Mouse (Mus musculus) Patski (cell line): ENCODE data around the gene Rrnad1. TPM values are rescaled to one million over a fixed set of nuclear protein-coding genes. Genes with fewer than 3 reads are reported as not detected.
A peak's percentile ranks its signal among the peaks of the same experiment; 100 is the strongest.
"Not testable (repeated sequence)": the region's sequence is repeated elsewhere in the genome, so short reads cannot be mapped to it uniquely, and the experiment has no call there.

Experiments
- ATAC-seq: fragments of 100-300 bp; one replicate; pipeline ENCODE4 v1.8.0; 2021
- CTCF ChIA-PET: fragments of 350-600 bp; sonication (Branson Sonifier 250); formaldehyde crosslinking; loops from one replicate; lab custom pipeline; 2022; ENCODE audit warnings: inconsistent platforms; lab: Charles Lee
- POLR2A ChIA-PET: fragments of 350-600 bp; sonication (Branson Sonifier 250); formaldehyde crosslinking; loops from one replicate; lab custom pipeline; 2022; ENCODE audit warnings: antibody characterized with exemption, inconsistent platforms; lab: Charles Lee
- DNase-seq: peaks from one replicate; pipeline ENCODE4 v3.0.0-alpha.2; 2011; ENCODE audit warnings: low read depth, low spot score
- H3K27me3 ChIP-seq: fragments of 371-371 bp; one replicate; pipeline ENCODE4 v1.5.1; 2021
- CTCF ChIP-seq: fragments of 100-300 bp; IDR thresholded peaks from one replicate; pipeline ENCODE4 v1.5.1; 2021
- in situ Hi-C: fragments of 300-500 bp; cut with MboI; formaldehyde crosslinking; loops from 3 replicates; pipeline ENCODE4 v1.11.1; 2018; ENCODE audit warnings: low pct_unique_long_range_greater_than_20kb, mixed read lengths
- polyA plus RNA-seq: library from polyadenylated mRNA; unstranded; gene quantifications from one replicate; pipeline ENCODE4 v1.2.3, GENCODE M21; 2021

Rrnad1 gene
- polyA plus RNA-seq, 1 experiment from 2014 or later, result 24.6 TPM

DNA sequence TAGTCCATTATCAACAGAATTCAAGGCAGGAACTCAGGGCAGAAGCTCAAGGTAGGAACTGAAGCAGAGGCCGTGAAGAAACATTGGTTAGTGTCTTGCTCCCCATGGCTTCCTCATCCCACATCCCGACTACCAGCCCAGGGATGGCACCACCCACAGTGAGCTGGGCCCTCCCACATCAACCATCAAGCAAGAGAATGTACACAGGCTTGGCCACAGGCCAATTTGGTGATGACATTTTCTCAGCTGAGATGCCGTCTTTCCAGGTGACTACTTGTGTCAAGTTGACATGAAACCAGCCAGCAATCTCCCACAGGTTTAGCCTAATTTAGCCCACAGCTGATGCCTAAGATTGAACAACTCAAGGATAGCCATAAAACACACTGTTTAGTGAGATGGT lies 31.3 kb downstream of the Rrnad1 start:
- POLR2A ChIA-PET, result no interaction called here
- ATAC-seq, result no peak
- no peak for DNase-seq
- CTCF ChIA-PET, result no interaction called here
- TF ChIP-seq CTCF, result no peak
- no peaks in the 10 kb centered on the region for H3K27me3 ChIP-seq
- in situ Hi-C loops, result no loop called here

DNA sequence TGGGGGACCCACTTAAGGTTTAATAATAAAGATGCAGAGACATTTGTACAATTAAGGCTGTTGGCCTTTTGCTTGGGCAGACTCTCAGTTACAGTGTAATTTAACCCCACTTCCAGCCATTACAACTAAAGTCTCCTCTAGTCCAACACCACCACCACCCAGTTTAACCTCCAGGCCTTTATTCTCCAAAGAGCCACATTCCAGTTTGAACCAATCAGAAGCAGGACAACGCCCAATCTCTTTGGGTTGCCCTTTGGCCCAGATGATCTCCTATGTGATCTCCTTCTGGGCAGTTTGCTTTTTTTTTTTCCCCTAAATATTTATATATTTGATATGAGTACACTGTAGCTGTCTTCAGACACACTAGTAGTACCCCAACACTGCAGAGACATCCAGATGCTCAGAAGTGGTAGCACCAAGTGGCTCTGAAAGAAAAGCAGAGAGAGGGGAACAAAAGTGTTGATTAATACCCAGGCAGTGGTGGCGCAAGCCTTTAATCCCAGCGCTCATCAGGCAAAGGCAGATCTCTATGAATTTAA lies 37.1 kb downstream of the Rrnad1 start:
- POLR2A ChIA-PET, result no interaction called here
- CTCF ChIA-PET, result interaction anchor here (1.3 to 1.8 kb wide), 2 partner anchors 10 to 12 kb away, joined by 3 to 4 read pairs; no protein-coding TSS in a partner anchor

DNA sequence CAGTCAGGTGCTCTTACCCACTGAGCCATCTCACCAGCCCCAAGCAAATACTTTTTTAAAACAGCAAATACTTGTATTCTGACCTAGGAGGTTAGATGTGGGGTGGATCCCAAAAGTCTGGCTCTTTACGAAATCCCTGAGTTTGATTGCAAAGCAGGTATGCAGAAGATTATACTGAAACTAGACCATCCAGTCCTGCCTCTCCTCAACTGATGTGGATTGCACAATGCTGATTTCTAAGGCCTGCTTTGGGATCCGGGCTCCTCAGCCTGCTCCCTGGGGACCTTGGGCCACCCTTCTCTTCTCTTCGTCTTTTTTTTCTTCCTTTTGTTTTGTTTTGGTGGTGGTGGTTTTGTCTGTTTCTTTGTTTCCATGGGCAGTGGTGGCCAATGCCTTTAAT lies 39.0 kb downstream of the Rrnad1 start:
- ATAC-seq (no peak), DNase-seq (no peak)
- in situ Hi-C loops, result no loop called here
- no peaks in the 10 kb centered on the region for H3K27me3 ChIP-seq
- TF ChIP-seq CTCF, result no peak
- CTCF ChIA-PET, result no interaction called here
- POLR2A ChIA-PET, result no interaction called here

More for the DNA sequence above, 37.1 kb downstream of the Rrnad1 start:
- no peaks in the 10 kb centered on the region for H3K27me3 ChIP-seq
- ATAC-seq, result no peak
- in situ Hi-C loops, result no loop called here
- TF ChIP-seq CTCF, result no peak
- no peak for DNase-seq

GRCm38 (mm10) chr3:87887400-87887799 lies 43.1 kb downstream of the Rrnad1 start:
- not testable (repeated sequence) for ATAC-seq, H3K27me3 ChIP-seq, DNase-seq
- in situ Hi-C loops, result loop anchor here (5.0 kb wide), 1 partner anchor 40 kb away; no protein-coding TSS in a partner anchor
- peak; percentile 64 for TF ChIP-seq CTCF
- POLR2A ChIA-PET, result interaction anchor here (0.8 kb wide), 1 partner anchor 18 kb away, joined by 5 read pairs; no protein-coding TSS in a partner anchor
- CTCF ChIA-PET, result interaction anchor here (1.1 kb wide), 1 partner anchor 74 kb away, joined by 4 read pairs; no protein-coding TSS in a partner anchor

DNA sequence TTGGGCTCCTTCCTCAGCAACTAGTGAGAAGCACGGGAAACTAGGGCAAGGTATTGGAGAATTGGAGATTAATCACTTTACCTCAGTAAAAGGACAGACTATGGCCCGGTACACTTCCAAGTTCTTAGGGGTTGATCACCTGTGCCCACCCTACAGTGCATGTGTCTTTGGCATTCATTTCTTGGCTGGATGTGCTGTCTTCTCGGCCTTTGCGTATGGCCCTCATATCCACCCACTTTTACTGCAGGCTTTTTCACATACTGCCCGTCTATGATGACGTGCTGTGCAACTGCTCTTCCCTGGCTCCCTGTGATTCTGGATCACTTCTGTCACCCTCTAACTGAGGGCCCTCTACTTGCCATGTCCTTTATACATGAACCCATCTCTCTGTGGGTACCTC lies 44.1 kb downstream of the Rrnad1 start:
- ATAC-seq (no peak), DNase-seq (no peak)
- ChIA-PET CTCF (interaction anchor here (1.1 to 1.9 kb wide), 5 partner anchors 21 to 100 kb away, joined by 3 to 5 read pairs (median 4); no protein-coding TSS in a partner anchor), POLR2A (interaction anchor here (0.6 to 2.2 kb wide), 4 partner anchors 22 to 71 kb away, joined by 3 to 18 read pairs (median 3); no protein-coding TSS in a partner anchor)
- in situ Hi-C loops, result loop anchor here (5.0 kb wide), 1 partner anchor 41 kb away; no protein-coding TSS in a partner anchor
- no peak for TF ChIP-seq CTCF
- H3K27me3 ChIP-seq, result no peaks in the 10 kb centered on the region

DNA sequence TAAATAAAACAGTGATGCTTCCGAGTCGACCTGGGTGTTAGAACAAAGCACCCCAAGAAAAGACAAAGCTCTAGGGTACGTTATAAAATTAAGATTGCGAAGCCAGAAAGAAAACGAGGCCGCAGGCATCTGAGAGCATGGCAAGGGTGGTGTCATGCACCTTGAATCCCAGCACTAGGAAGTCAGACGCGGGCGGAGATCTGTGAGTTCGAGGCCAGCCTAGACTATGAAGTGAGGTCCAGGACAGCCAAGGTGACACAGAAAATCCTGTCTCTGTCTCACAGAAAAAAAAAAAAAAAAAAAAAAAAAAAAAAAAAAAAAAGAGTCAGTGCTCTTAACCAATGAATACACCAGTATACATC lies 44.5 kb downstream of the Rrnad1 start:
- in situ Hi-C loops, result loop anchor here (5.0 kb wide), 1 partner anchor 41 kb away; no protein-coding TSS in a partner anchor
- ATAC-seq (peak; percentile 5), DNase-seq (no peak)
- no peak for TF ChIP-seq CTCF
- ChIA-PET POLR2A (interaction anchor here (0.6 to 2.2 kb wide), 8 partner anchors 20 to 1464 kb away, joined by 3 to 18 read pairs (median 4); partner anchors contain the start of gene Hdgf), CTCF (interaction anchor here (0.6 to 1.9 kb wide), 6 partner anchors 22 to 101 kb away, joined by 3 to 5 read pairs (median 3); partner anchors contain the start of gene Mrpl24)
- no peaks in the 10 kb centered on the region for H3K27me3 ChIP-seq

- ATAC-seq (peak; percentile 97), DNase-seq (peak; percentile 100)
- ChIA-PET CTCF (interaction anchor here (0.6 to 2.0 kb wide), 10 partner anchors 10 to 101 kb away, joined by 3 to 7 read pairs (median 4); partner anchors contain the start of gene Mrpl24), POLR2A (interaction anchor here (0.6 to 2.2 kb wide), 8 partner anchors 21 to 1465 kb away, joined by 3 to 18 read pairs (median 4); partner anchors contain the start of gene Hdgf)
- TF ChIP-seq CTCF, result no peak
- no peaks in the 10 kb centered on the region for H3K27me3 ChIP-seq
- in situ Hi-C loops, result loop anchor here (5.0 kb wide), 1 partner anchor 42 kb away; no protein-coding TSS in a partner anchor
These were observed 45.1 kb downstream of the Rrnad1 start, which contains the start of gene Prcc for GRCm38 (mm10) chr3:87885281-87886003. Gene Prcc (minus strand): TSS chr3:87885608.

- ATAC-seq (peak; percentile 8), DNase-seq (no peak)
- ChIA-PET POLR2A (interaction anchor here (1.2 to 2.2 kb wide), 4 partner anchors 21 to 76 kb away, joined by 3 to 18 read pairs (median 4); partner anchors contain the start of gene Hdgf), CTCF (interaction anchor here (1.3 to 2.5 kb wide), 7 partner anchors 9 to 102 kb away, joined by 3 to 17 read pairs (median 5); no protein-coding TSS in a partner anchor)
- no peak for TF ChIP-seq CTCF
- in situ Hi-C loops, result loop anchor here (5.0 kb wide), 1 partner anchor 43 kb away; no protein-coding TSS in a partner anchor
- H3K27me3 ChIP-seq, result no peaks in the 10 kb centered on the region
These were observed 45.7 kb downstream of the Rrnad1 start for GRCm38 (mm10) chr3:87884708-87885251.

GRCm38 (mm10) chr3:87884291-87884690 lies 46.2 kb downstream of the Rrnad1 start:
- in situ Hi-C loops, result no loop called here
- DNase-seq (no peak), ATAC-seq (no peak)
- ChIA-PET POLR2A (interaction anchor here (1.8 to 2.2 kb wide), 2 partner anchors 22 to 25 kb away, joined by 5 to 18 read pairs; partner anchors contain the start of gene Hdgf), CTCF (interaction anchor here (1.3 to 2.5 kb wide), 5 partner anchors 9 to 46 kb away, joined by 3 to 17 read pairs (median 6); no protein-coding TSS in a partner anchor)
- no peak for TF ChIP-seq CTCF
- H3K27me3 ChIP-seq, result no peaks in the 10 kb centered on the region

GRCm38 (mm10) chr3:87877730-87878129 lies 52.8 kb downstream of the Rrnad1 start:
- POLR2A ChIA-PET, result no interaction called here
- TF ChIP-seq CTCF, result no peak
- no peaks in the 10 kb centered on the region for H3K27me3 ChIP-seq
- ATAC-seq (no peak), DNase-seq (no peak)
- in situ Hi-C loops, result no loop called here
- CTCF ChIA-PET, result interaction anchor here (0.6 to 3.0 kb wide), 4 partner anchors 9 to 40 kb away, joined by 3 to 7 read pairs (median 5); no protein-coding TSS in a partner anchor

Other genes with a start within 250 kb of the Rrnad1 start
- 0.12 TPM for gene Lrrc71, start 182.1 kb downstream of the Rrnad1 start, polyA plus RNA-seq
- gene Ntrk1, start 135.6 kb downstream of the Rrnad1 start, polyA plus RNA-seq, result not detected
- 0.06 TPM for gene Insrr, start 133.8 kb downstream of the Rrnad1 start, polyA plus RNA-seq
- gene Pear1, start 106.4 kb downstream of the Rrnad1 start, polyA plus RNA-seq, result 2.8 TPM
- gene Sh2d2a, start 84.0 kb downstream of the Rrnad1 start, polyA plus RNA-seq, result not detected
- gene Prcc, start 45.1 kb downstream of the Rrnad1 start, polyA plus RNA-seq, result 72.2 TPM
- gene Hdgf, start 24.4 kb downstream of the Rrnad1 start, polyA plus RNA-seq, result 503 TPM
- 166 TPM for gene Mrpl24, start 11.2 kb downstream of the Rrnad1 start, polyA plus RNA-seq
- gene Isg20l2, start 403 bp downstream of the Rrnad1 start, polyA plus RNA-seq, result 38.5 TPM
- 0.59 TPM for gene Crabp2, start 17.9 kb upstream of the Rrnad1 start, polyA plus RNA-seq
- gene Nes, start 40.4 kb upstream of the Rrnad1 start, polyA plus RNA-seq, result 45.0 TPM
- 0.28 TPM for gene Bcan, start 69.5 kb upstream of the Rrnad1 start, polyA plus RNA-seq
- gene Hapln2, start 96.9 kb upstream of the Rrnad1 start, polyA plus RNA-seq, result 0.32 TPM
- gene Gpatch4, start 112.4 kb upstream of the Rrnad1 start, polyA plus RNA-seq, result 32.8 TPM
- gene Naxe, start 127.8 kb upstream of the Rrnad1 start, polyA plus RNA-seq, result 198 TPM
- gene Ttc24, start 147.6 kb upstream of the Rrnad1 start, polyA plus RNA-seq, result not detected
- 55.8 TPM for gene Iqgap3, start 151.3 kb upstream of the Rrnad1 start, polyA plus RNA-seq
- 62.7 TPM for gene Mef2d, start 211.7 kb upstream of the Rrnad1 start, polyA plus RNA-seq